Mouse (Mus musculus): ENCODE measurements around the gene Larp4b.
"Not testable (repeated sequence)": the region's sequence is repeated elsewhere in the genome, so short reads cannot be mapped to it uniquely, and the experiment has no call there.

The Larp4b gene

GRCm38 (mm10) chr13:9093316-9094155 is at the start of gene Larp4b:
Gene Larp4b (plus strand): TSS chr13:9093881.
- peak; percentile 97 for DNase-seq (ENCODE audit: low spot score)

DNA sequence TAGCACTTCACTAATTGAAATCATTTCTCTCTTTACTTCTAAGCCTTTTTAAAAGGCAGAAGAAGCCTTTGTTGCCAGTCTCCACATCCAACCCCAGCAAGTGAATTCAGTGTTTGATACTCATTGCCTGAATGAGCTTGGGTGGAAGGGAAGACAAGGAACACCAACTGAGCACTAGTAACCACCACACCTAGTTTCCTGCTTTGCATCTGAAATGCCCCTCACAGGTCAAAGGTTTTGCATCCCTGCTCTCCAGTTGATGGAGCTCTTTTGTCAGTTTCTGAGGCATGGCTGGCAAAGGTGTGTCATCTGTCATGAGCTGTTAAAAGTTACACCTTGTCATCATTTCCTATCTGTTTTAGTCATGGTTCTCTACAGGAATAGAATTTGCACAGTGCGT is 49.0 kb upstream of the Larp4b start:
- DNase-seq (ENCODE audit: low spot score), result no peak

- not testable (repeated sequence) for DNase-seq (ENCODE audit: low spot score)
Observed at GRCm38 (mm10) chr13:9052049-9052691, 41.5 kb upstream of the Larp4b start.

DNA sequence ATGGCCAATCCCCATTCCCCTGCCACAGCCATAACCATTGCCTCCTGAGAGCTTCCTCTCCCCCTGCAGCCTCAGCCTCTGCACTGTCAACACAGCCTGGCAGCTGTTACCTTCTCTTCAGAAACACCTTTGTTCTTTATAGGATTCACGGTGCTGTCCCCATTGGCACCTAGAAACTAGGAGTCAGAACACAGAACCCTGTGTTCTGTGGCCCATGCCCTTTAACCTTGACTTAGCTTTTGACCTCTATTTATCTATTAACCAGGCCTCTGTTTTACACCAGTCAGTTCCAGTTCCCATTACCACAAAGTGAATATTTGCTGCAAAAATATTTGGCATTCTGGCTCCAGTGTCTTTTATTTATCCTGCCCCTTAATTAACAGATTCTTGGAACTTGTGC is 36.4 kb upstream of the Larp4b start:
- no peak for DNase-seq (ENCODE audit: low spot score)

DNA sequence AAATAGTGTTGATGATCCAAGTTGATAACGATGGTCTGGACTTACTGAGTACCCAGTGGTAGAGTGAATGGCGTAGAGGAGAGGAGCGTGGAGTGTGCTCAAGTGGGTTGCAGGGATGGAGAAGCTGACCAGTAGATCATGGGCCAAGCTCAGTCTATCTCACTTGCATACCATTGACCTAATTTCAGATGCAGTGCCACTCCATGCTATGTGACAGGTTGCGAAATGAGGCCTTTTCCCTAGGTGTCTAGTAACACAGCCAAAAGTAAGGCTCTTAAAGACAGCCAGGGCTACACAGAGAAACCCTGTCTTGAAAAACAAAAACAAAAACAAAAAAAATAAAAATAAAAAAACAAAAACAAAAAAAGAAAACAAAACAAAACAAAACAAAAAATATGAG is 35.0 kb upstream of the Larp4b start:
- no peak for DNase-seq (ENCODE audit: low spot score)

GRCm38 (mm10) chr13:9061394-9061793 is 32.3 kb upstream of the Larp4b start:
- DNase-seq (ENCODE audit: low spot score), result no peak

- no peak for DNase-seq (ENCODE audit: low spot score)
Observed at GRCm38 (mm10) chr13:9064196-9064595, 29.5 kb upstream of the Larp4b start.

DNA sequence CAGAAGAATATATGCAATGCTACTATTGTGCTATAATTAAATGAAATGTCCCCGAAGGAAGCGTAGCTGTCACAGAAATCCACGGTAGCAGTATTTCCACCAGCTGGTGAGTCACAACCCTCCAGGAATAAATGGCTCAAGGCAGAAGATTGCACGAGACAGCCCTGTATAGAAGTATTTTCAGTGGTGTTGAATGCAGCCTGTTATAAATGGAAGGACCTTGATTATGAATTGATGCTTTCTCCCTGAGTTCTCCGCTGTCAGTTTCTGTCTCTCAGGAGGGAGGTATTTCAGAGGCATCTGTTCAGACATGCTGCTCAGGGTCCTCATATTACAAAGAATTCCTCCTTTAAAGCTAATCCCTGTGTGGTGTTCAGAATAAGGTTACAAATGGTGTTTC is 27.6 kb upstream of the Larp4b start:
- peak; percentile 3 for DNase-seq (ENCODE audit: low spot score)

GRCm38 (mm10) chr13:9071008-9071407 is 22.7 kb upstream of the Larp4b start:
- no peak for DNase-seq (ENCODE audit: low spot score)

DNA sequence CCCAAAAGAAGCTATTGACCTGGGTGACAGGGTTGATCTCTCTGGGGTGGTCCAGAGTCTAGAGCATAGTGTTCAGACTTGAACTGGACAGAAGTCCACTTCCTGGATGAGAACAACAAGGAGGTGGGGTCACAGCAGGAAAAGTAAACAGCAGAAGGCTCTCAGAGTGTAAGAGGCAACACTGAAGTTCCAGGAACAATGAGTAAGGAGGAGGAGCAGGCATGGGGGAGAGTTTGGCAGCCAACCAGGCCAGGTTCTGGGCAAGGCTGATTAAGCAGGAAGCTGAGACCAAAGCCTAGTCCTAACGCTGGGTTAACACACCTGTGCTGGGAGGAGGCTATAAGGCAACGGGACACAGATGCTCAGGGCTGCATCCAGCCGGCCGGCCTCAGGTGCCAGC is 19.9 kb upstream of the Larp4b start:
- no peak for DNase-seq (ENCODE audit: low spot score)

DNA sequence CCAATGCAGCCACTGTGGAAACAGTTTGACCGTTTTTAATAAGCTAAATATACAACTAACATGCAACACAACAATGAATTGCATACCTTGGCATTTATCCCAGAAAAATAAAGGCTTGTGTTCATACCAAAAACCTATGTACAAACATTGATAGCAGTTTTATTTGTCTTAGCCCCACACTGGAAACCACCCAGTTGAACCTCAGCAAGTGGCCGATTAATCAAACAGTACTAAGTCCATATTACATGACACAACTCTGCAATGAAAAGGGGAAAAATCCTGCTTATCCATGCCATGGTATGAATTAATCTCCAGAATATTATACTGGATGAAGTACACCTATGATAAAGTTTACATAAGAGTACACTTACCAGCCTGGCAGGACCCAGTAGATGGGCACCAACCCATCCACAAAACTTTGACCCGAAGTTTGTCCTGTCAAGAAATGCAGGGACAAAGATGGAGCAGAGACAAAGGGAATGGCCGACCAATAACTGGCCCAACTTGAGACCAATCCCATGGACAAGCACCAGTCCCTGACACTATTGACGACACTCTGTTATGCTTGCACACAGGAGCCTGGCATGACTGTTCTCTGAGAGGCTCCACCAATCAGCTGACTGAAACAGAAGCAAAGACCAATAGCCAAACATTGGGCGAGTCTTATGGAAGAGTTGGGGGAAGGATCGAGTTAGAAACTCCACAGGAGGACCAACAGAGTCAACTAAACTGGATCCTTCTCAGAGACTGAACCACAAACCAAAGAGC is 17.7 kb upstream of the Larp4b start:
- no peak for DNase-seq (ENCODE audit: low spot score)

DNA sequence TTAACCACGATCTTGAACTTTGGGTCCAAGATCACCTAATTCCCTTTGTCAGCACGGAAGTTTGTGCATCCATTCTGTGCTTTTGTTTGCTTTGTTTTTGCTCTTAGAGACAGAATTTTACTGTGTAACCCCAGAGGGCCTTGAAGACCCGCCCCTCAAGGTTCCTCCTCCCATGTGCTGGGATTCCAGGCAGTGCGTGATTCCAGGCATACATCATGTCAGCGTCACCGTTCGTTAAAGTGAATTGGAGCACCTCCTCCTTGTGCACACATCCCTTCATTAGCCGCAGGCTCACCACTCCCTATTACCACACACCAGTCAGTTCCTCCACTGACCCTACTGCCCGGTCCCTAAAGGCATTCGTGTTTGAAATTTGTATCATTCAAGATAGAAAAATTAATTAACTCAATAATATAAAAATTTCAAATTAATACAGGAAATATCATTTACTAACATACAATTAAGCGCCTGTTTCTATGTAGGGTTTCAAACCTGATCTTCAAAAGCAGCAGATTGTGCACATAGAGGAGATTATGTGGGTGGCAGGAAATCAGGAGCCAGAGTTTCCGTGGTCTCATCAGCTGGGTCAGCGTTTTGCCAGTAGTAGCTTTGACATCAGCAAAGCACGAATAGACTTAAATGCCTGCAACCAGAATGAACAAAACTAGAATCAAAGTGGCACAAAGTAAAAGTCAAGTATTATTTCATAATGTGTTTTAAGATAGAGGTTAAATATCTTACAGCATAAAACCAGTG is 11.4 kb upstream of the Larp4b start:
- DNase-seq (ENCODE audit: low spot score), result no peak

DNA sequence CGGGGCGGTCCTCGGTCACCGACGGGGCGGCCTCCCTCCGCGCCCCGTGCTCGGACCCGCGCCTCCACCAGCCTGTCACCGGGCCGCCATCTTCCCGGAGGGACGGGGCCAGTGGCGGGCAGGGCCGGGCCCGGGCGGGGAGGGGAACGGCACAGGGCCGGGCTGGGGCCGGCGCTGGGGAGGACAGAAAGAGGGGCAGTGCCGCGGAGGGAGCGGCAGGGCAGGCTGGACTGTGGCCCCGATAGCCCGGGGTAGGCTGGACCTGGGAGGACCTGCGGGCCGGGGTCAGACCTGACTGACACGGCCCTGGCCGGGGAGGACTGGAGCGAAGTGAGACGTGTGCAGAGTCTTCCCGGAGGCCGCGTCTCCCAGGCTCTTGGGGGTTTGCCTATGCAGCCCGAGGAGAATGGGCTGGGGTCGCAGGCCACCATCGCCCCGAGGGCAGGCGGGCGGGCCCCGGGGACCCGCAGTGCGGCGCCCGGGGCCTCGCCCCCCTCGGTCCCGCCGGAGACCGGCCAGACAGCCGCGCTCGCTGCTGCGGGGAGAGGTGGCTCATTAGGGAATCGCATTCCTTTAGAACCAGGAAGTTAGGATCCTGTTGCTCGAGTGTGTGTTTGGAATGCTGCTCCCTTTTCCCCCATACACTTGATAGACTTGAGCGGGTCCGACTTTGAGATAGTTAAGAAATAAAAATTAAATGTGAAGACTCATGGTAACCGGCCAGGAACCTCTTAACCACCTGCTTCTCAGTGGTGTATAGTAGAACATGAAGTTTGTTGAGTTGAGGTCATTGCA is 702 bp downstream of the Larp4b start:
- peak; percentile 50 for DNase-seq (ENCODE audit: low spot score)

DNA sequence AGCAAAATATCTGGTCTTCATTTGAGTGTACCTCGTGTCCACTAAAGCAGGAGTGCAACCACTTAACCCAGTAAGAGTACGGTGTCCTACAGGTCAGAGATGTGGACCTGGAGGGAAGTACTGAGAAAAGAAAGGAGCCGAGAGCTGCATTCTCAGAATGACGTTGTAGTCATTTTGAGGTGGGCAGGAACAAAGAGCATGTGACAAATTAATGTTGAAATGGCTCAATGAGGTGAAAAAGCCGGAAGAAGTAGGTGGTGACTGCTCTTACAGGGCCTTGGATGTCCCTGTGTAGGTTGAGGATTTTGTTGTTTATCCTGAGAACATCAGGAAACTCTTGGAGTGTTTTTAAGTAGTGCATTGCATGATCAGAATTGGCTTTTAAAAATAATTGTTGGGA is 5.6 kb downstream of the Larp4b start:
- no peak for DNase-seq (ENCODE audit: low spot score)

DNA sequence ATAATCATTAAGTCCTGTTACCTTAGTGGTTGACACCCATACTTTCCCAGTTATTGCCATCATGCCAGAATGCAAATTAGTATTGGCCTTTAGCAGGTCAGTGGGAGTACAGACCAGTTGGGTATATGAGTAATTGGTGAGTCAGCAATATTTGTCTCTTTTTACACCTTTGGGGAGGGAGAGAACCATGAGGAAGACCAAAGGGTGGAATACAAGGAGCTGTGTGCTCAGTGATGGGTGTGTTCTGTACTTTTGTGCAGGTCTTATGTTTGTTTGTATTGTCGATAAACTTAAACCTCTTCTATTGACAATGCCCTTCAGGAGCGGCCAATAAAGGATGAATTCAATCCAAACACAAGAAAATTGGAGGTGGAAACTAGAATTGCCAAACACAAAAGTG is 6.8 kb downstream of the Larp4b start:
- DNase-seq (ENCODE audit: low spot score), result no peak

DNA sequence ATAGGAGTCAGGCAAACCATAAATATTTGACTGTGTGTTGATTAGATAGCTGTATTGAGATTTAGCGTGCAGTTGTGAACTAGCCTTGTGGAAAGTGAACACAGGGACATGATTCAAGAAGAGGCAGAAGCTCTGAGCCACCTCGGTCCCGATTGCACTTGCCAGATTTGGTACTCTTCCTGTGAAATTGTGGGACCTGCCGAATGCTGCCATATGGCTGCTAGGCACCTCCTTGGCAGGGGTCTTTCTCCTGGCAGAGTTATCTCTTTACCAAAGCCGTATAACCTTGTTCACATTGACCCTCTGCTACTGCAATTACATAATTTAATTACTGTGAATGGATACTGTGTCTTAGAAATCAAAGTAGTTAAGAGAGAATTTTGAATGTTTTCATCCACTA is 12.6 kb downstream of the Larp4b start:
- no peak for DNase-seq (ENCODE audit: low spot score)

DNA sequence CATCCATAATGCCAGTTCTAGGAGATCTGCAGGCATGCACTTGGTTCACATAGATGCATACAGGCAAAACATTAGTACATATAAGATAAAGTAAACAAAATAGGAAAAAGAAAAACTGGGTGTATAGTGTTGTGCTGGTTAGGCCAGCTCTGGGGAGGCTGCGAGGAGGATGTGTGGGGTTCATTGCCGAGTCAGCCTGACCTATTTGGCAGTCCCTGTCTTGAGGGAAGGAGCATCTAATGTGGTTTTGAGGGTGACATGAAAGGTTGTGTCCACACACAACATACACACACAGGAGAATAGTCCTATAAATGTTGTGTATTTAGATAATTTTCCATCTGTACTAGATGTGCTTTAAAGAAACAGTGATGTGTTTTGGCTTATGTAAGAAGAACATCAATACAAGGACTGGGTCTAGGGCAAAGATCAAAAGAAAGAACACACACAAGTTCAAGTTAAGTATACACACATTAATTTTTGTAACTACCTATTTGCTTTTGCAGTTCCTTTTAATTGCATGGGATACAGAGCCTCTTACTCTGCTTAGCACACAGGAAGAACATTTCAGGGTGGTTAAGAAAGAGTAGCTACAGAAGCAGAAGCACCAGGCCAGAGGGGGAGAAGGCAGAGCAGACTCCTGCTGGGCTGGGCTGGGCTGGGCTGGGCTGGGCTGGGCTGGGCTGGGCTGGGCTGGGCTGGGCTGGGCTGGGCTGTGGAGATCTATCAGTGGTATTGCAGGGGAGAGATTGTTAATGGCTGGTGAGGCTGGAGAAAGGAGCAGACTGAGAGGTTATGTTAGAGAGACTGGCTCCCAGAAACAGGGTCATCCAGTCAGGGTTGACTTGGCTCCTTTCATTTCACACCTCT is 13.5 kb downstream of the Larp4b start:
- DNase-seq (ENCODE audit: low spot score), result no peak

DNA sequence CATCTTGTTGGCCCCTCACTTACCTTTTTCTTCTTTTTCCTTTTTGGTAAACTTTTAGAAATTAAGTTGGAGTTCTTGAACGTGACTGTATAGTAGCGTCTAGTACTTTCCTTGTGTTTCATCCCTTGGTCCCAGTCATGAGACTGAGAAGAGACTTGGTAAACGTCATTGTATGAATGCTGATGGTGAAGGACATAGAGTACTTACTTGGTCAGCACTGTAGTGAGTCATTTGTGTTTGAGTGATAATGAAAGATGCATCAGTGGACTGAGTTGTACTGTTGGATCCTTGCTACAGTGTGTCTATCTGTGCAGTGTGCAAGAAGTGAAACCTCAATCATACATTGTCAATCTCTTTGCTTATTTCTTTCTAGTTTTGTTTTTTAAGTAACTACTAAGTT is 20.1 kb downstream of the Larp4b start:
- DNase-seq (ENCODE audit: low spot score), result no peak

- no peak for DNase-seq (ENCODE audit: low spot score)
Observed at GRCm38 (mm10) chr13:9120835-9121542, 27.3 kb downstream of the Larp4b start.

GRCm38 (mm10) chr13:9122045-9122444 is 28.4 kb downstream of the Larp4b start:
- no peak for DNase-seq (ENCODE audit: low spot score)
